Mouse (Mus musculus): ENCODE measurements around the gene S100a6. TPM values are rescaled to one million over a fixed set of nuclear protein-coding genes. Genes with fewer than 3 reads are reported as not detected.

The S100a6 gene
- polyA plus RNA-seq, 1 experiment from 2014 or later: 25.1 TPM

DNA sequence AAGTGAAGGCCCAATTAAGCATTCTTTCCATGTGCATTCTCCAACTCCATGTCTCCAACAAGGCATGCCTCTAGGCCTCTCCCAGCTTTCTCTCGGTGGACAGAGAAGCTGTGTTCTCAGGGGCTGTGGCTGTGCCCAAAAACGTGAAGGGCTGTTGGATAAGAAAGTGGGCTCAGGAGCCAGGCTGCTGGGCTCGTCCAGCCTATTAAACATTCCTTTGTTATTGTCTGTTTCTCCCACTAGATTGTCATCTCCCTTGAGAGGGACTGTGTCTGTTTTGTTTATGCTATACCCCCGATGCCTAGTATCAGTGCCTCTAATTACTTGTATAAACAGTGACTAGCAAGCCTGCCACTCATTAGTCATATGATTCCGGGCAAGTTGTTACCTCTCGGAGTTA lies 14.9 kb upstream of the S100a6 start:
- no peak overlapping the region for H3K9ac ChIP-seq (ENCODE audit: low read length)
- H3K36me3 ChIP-seq (ENCODE audit: control insufficient read depth, insufficient read depth, low read length): no peaks in the 10 kb centered on the region
- WGBS: 64% methylated on average over 6 of the region's 6 CpGs

GRCm38 (mm10) chr3:90598212-90598611 lies 14.5 kb upstream of the S100a6 start:
- H3K9ac ChIP-seq (ENCODE audit: low read length): no peak overlapping the region
- no peak overlapping the region for H3K4me3 ChIP-seq (ENCODE audit: low read depth, low read length)
- H3K27ac ChIP-seq (ENCODE audit: low read depth, low read length): no peak overlapping the region
- H3K4me1 ChIP-seq (ENCODE audit: control insufficient read depth, insufficient read depth, low read length): no peaks in the 10 kb centered on the region
- no peaks in the 10 kb centered on the region for H3K27me3 ChIP-seq (ENCODE audit: control insufficient read depth, insufficient read depth, low read length)
- H3K9me3 ChIP-seq (ENCODE audit: control insufficient read depth, low read length): no peaks in the 10 kb centered on the region
- no peak overlapping the region for H3K4me2 ChIP-seq
- no peak for ATAC-seq (ENCODE audit: low FRiP score)
- no peaks in the 10 kb centered on the region for H3K36me3 ChIP-seq (ENCODE audit: control insufficient read depth, insufficient read depth, low read length)
- DNase-seq (ENCODE audit: low spot score, missing footprints): peak; percentile 82
- 84% methylated on average over 4 of the region's 4 CpGs for WGBS

More for the DNA sequence above, 14.9 kb upstream of the S100a6 start:
- ATAC-seq (ENCODE audit: low FRiP score) (no peak), DNase-seq (ENCODE audit: low spot score, missing footprints) (no peak)
- H3K27ac ChIP-seq (ENCODE audit: low read depth, low read length): no peak overlapping the region
- no peaks in the 10 kb centered on the region for H3K9me3 ChIP-seq (ENCODE audit: control insufficient read depth, low read length)
- no peak overlapping the region for H3K4me3 ChIP-seq (ENCODE audit: low read depth, low read length)
- no peaks in the 10 kb centered on the region for H3K4me1 ChIP-seq (ENCODE audit: control insufficient read depth, insufficient read depth, low read length)
- H3K4me2 ChIP-seq: no peak overlapping the region
- no peaks in the 10 kb centered on the region for H3K27me3 ChIP-seq (ENCODE audit: control insufficient read depth, insufficient read depth, low read length)

- peak; percentile 35 for DNase-seq (ENCODE audit: low spot score, missing footprints)
- ATAC-seq (ENCODE audit: low FRiP score): no peak
- 80% methylated on average over 3 of the region's 3 CpGs for WGBS
- H3K9me3 ChIP-seq (ENCODE audit: control insufficient read depth, low read length): no peaks in the 10 kb centered on the region
- no peak overlapping the region for H3K4me3 ChIP-seq (ENCODE audit: low read depth, low read length)
- no peak overlapping the region for H3K4me2 ChIP-seq
- no peaks in the 10 kb centered on the region for H3K4me1 ChIP-seq (ENCODE audit: control insufficient read depth, insufficient read depth, low read length)
- H3K36me3 ChIP-seq (ENCODE audit: control insufficient read depth, insufficient read depth, low read length): no peaks in the 10 kb centered on the region
- no peaks in the 10 kb centered on the region for H3K27me3 ChIP-seq (ENCODE audit: control insufficient read depth, insufficient read depth, low read length)
- no peak overlapping the region for H3K9ac ChIP-seq (ENCODE audit: low read length)
- no peak overlapping the region for H3K27ac ChIP-seq (ENCODE audit: low read depth, low read length)
These were observed 13.3 kb upstream of the S100a6 start for GRCm38 (mm10) chr3:90599401-90599800.

- Histone ChIP-seq H3K4me1 (ENCODE audit: control insufficient read depth, insufficient read depth, low read length) (no peaks in the 10 kb centered on the region), H3K36me3 (ENCODE audit: control insufficient read depth, insufficient read depth, low read length) (no peaks in the 10 kb centered on the region), H3K27ac (ENCODE audit: low read depth, low read length) (no peak overlapping the region), H3K9me3 (ENCODE audit: control insufficient read depth, low read length) (no peaks in the 10 kb centered on the region), H3K9ac (ENCODE audit: low read length) (no peak overlapping the region), H3K4me3 (ENCODE audit: low read depth, low read length) (no peak overlapping the region), H3K27me3 (ENCODE audit: control insufficient read depth, insufficient read depth, low read length) (no peaks in the 10 kb centered on the region), H3K4me2 (no peak overlapping the region)
- no peak for ATAC-seq (ENCODE audit: low FRiP score)
- WGBS: 84% methylated on average over 6 of the region's 6 CpGs
- no peak for DNase-seq (ENCODE audit: low spot score, missing footprints)
These were observed 12.6 kb upstream of the S100a6 start for GRCm38 (mm10) chr3:90600036-90600435.

DNA sequence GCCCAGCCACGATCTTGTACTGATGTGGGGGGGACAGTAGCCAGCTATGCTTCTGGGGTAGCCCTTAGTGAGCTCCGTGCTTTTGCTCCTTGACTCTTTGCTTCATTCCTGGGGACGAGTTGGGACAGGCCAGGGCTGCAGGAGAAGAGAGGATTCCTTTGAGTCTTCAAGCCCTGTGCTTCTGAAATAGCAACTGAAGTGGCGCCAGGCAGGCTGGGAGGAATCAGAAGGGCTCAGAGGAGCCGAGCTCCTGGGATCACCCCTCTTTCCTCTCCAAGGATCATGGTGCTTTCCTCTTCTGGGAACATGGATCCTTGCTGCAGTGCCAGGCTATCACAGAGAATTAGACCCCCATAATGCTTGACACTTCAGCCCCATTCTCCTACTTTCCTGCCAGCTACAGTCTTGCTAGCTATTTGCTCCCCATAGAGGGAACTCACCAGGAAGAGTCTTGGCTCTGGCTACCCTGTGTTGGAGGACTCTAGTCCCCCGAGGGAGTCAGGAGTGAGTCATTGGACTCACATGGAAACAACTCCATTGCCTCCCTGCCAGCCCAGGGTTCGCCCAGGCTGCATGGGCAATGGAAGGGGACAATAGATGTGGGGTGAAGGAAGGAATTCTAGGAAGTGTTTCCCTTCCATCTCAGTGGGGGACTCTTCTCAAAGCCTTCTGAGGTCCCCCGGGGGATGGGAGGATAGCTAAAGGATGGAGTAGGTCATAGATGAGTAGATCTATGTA lies 12.1 kb upstream of the S100a6 start:
- H3K36me3 ChIP-seq (ENCODE audit: control insufficient read depth, insufficient read depth, low read length): no peaks in the 10 kb centered on the region

GRCm38 (mm10) chr3:90601486-90602110 lies 11.1 kb upstream of the S100a6 start, which contains the start of gene Gm42674:
Gm42674 (plus strand) TSS chr3:90601904.
- no peak for ATAC-seq (ENCODE audit: low FRiP score)
- Histone ChIP-seq H3K9ac (ENCODE audit: low read length) (no peak within 1 kb of the TSS), H3K4me1 (ENCODE audit: control insufficient read depth, insufficient read depth, low read length) (no peaks in the 10 kb centered on the region), H3K27me3 (ENCODE audit: control insufficient read depth, insufficient read depth, low read length) (no peaks in the 10 kb centered on the region), H3K4me3 (ENCODE audit: low read depth, low read length) (no peak within 1 kb of the TSS), H3K27ac (ENCODE audit: low read depth, low read length) (no peak within 1 kb of the TSS), H3K9me3 (ENCODE audit: control insufficient read depth, low read length) (no peaks in the 10 kb centered on the region), H3K4me2 (no peak within 1 kb of the TSS), H3K36me3 (ENCODE audit: control insufficient read depth, insufficient read depth, low read length) (no peaks in the 10 kb centered on the region)
- DNase-seq (ENCODE audit: low spot score, missing footprints): peak; percentile 14
- 86% methylated on average over 11 of the region's 11 CpGs for WGBS

More for the DNA sequence above, 12.1 kb upstream of the S100a6 start:
- 82% methylated on average over 8 of the region's 8 CpGs for WGBS
- Histone ChIP-seq H3K9me3 (ENCODE audit: control insufficient read depth, low read length) (no peaks in the 10 kb centered on the region), H3K4me3 (ENCODE audit: low read depth, low read length) (no peak overlapping the region), H3K27me3 (ENCODE audit: control insufficient read depth, insufficient read depth, low read length) (no peaks in the 10 kb centered on the region), H3K4me2 (no peak overlapping the region), H3K9ac (ENCODE audit: low read length) (no peak overlapping the region), H3K27ac (ENCODE audit: low read depth, low read length) (no peak overlapping the region), H3K4me1 (ENCODE audit: control insufficient read depth, insufficient read depth, low read length) (no peaks in the 10 kb centered on the region)
- DNase-seq (ENCODE audit: low spot score, missing footprints) (peak; percentile 60), ATAC-seq (ENCODE audit: low FRiP score) (no peak)

DNA sequence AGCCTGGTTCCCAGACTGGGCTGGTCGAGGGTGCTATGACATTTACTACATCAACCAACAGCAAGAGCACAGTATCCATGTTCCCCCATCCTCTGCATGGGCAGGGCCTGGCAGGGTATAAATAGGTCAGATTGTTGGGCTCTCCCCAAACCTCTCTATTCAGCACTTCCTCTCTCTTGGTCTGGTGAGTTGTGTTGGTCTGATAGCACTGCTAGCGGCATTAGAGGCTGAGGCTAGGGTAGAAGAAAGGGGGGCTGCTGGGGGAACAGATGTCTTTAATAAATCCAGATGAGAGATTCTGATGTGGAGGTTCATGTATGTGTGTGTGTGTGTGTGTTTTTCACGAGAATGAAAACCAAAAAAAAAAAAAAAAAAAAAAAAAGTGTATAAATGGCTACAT lies 9.1 kb upstream of the S100a6 start, which contains the start of gene S100a4:
TSS of gene S100a4 (plus strand) at position 149 of the 400 bp plus-strand sequence.
- H3K27ac ChIP-seq (ENCODE audit: low read depth, low read length): no peak within 1 kb of the TSS
- no peaks in the 10 kb centered on the region for H3K27me3 ChIP-seq (ENCODE audit: control insufficient read depth, insufficient read depth, low read length)
- H3K9me3 ChIP-seq (ENCODE audit: control insufficient read depth, low read length): no peaks in the 10 kb centered on the region
- ATAC-seq (ENCODE audit: low FRiP score) (no peak), DNase-seq (ENCODE audit: low spot score, missing footprints) (peak; percentile 61)
- H3K36me3 ChIP-seq (ENCODE audit: control insufficient read depth, insufficient read depth, low read length): no peaks in the 10 kb centered on the region
- no peak within 1 kb of the TSS for H3K4me3 ChIP-seq (ENCODE audit: low read depth, low read length)
- 67% methylated on average over 3 of the region's 3 CpGs for WGBS
- no peaks in the 10 kb centered on the region for H3K4me1 ChIP-seq (ENCODE audit: control insufficient read depth, insufficient read depth, low read length)
- H3K4me2 ChIP-seq: no peak within 1 kb of the TSS
- H3K9ac ChIP-seq (ENCODE audit: low read length): no peak within 1 kb of the TSS

DNA sequence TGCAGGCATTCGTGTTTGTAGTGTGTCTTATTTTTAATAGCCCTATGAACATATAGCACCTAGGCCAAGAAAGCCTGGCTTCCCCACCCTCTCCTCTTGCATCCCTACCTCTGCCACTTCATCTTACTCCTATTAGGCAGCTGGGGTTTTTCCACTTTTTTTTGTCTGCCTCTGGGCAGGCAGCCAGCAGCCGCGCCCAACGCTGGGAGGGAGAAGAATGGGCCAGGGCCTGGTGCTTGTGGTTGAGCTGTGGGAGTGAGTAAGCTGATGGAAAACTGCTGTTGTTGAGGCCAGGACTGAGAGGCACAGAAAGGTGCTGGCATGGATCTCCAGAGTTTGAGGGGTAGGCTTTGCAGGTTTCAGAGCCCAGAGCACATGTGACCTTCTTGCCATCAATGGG lies 8.3 kb upstream of the S100a6 start:
- Histone ChIP-seq H3K9ac (ENCODE audit: low read length) (no peak overlapping the region), H3K27ac (ENCODE audit: low read depth, low read length) (no peak overlapping the region), H3K27me3 (ENCODE audit: control insufficient read depth, insufficient read depth, low read length) (no peaks in the 10 kb centered on the region), H3K4me3 (ENCODE audit: low read depth, low read length) (no peak overlapping the region), H3K4me1 (ENCODE audit: control insufficient read depth, insufficient read depth, low read length) (no peaks in the 10 kb centered on the region), H3K4me2 (no peak overlapping the region), H3K9me3 (ENCODE audit: control insufficient read depth, low read length) (no peaks in the 10 kb centered on the region), H3K36me3 (ENCODE audit: control insufficient read depth, insufficient read depth, low read length) (no peaks in the 10 kb centered on the region)
- ATAC-seq (ENCODE audit: low FRiP score): no peak
- DNase-seq (ENCODE audit: low spot score, missing footprints): peak; percentile 73
- 90% methylated on average over 4 of the region's 4 CpGs for WGBS

- Histone ChIP-seq H3K27me3 (ENCODE audit: control insufficient read depth, insufficient read depth, low read length) (no peaks in the 10 kb centered on the region), H3K36me3 (ENCODE audit: control insufficient read depth, insufficient read depth, low read length) (no peaks in the 10 kb centered on the region), H3K9ac (ENCODE audit: low read length) (no peak overlapping the region), H3K4me2 (no peak overlapping the region), H3K4me3 (ENCODE audit: low read depth, low read length) (no peak overlapping the region), H3K27ac (ENCODE audit: low read depth, low read length) (no peak overlapping the region), H3K4me1 (ENCODE audit: control insufficient read depth, insufficient read depth, low read length) (no peaks in the 10 kb centered on the region), H3K9me3 (ENCODE audit: control insufficient read depth, low read length) (no peaks in the 10 kb centered on the region)
- ATAC-seq (ENCODE audit: low FRiP score): no peak
- no peak for DNase-seq (ENCODE audit: low spot score, missing footprints)
- WGBS: 81% methylated on average over 3 of the region's 3 CpGs
These were observed 7.6 kb upstream of the S100a6 start for GRCm38 (mm10) chr3:90605049-90605448.

Data from midbrain, embryonic 11.5 days (tissue).